Mouse (Mus musculus): ENCODE measurements around the gene Vmn2r57.

- TF ChIP-seq POLR2A (IDR thresholded peaks at IDR 0.05; ENCODE audit: control insufficient read depth, extremely low read depth, insufficient read depth, low read length, poor library complexity) (no peak), CTCF (IDR thresholded peaks at IDR 0.05; ENCODE audit: borderline replicate concordance, control insufficient read depth, extremely low read depth, insufficient read depth, low read length, poor library complexity) (no peak)
Measured at GRCm38 (mm10) chr7:41394130-41394529, 54.4 kb downstream of the Vmn2r57 start.
